Mouse (Mus musculus) limb, embryonic 14.5 days (tissue): ENCODE measurements around the gene Efr3b. TPM values are rescaled to one million over a fixed set of nuclear protein-coding genes. Genes with fewer than 3 reads are reported as not detected.

Experiments used
- ATAC-seq: fragments of 200-750 bp; cut with Nextera tagmentation; 2 replicates; pipeline ENCODE4 v1.8.0; 2017; ENCODE audit warnings: low read depth, moderate number of reproducible peaks, moderate TSS enrichment; ENCODE audit not compliant: low FRiP score
- DNase-seq: peaks from one replicate; pipeline ENCODE4 v3.0.0-alpha.2; 2015; ENCODE audit warnings: low spot score
- H3K27ac ChIP-seq: fragments of 300-500 bp; sonication (generic); replicated peaks from 2 replicates; pipeline ENCODE4 v1.5.1; 2014; ENCODE audit warnings: low read depth, mild to moderate bottlenecking, low read length, moderate library complexity, mixed read lengths
- H3K27me3 ChIP-seq: fragments of 300-500 bp; sonication (generic); 2 replicates; pipeline ENCODE4 v1.6.1; 2014; ENCODE audit warnings: low read length, mixed read lengths; ENCODE audit not compliant: control insufficient read depth, insufficient read depth
- H3K36me3 ChIP-seq: fragments of 300-500 bp; sonication (generic); 2 replicates; pipeline ENCODE4 v1.6.1; 2014; ENCODE audit warnings: mild to moderate bottlenecking, low read length, moderate library complexity, mixed read lengths; ENCODE audit not compliant: control insufficient read depth, insufficient read depth
- H3K4me1 ChIP-seq: fragments of 300-500 bp; sonication (generic); 2 replicates; pipeline ENCODE4 v1.6.1; 2014; ENCODE audit warnings: antibody characterized with exemption, low read length, mixed read lengths; ENCODE audit not compliant: control insufficient read depth, insufficient read depth
- H3K4me2 ChIP-seq: fragments of 300-500 bp; sonication (generic); replicated peaks from 2 replicates; pipeline ENCODE4 v1.6.1; 2014; ENCODE audit warnings: low read depth, mild to moderate bottlenecking, low read length, moderate library complexity; ENCODE audit not compliant: severe bottlenecking
- H3K4me3 ChIP-seq: fragments of 300-500 bp; sonication (generic); replicated peaks from 2 replicates; pipeline ENCODE4 v1.5.1; 2014; ENCODE audit warnings: low read length
- H3K9ac ChIP-seq: fragments of 300-500 bp; sonication (generic); 2 replicates; pipeline ENCODE4 v1.6.1; 2014; ENCODE audit warnings: mild to moderate bottlenecking, low read depth, low read length, moderate library complexity; ENCODE audit not compliant: severe bottlenecking
- H3K9me3 ChIP-seq: fragments of 300-500 bp; sonication (generic); 2 replicates; pipeline ENCODE4 v1.6.1; 2016; ENCODE audit warnings: low read length; ENCODE audit not compliant: control insufficient read depth
- POLR2A ChIP-seq: fragments of 200-500 bp; IDR thresholded peaks from 2 replicates; pipeline ENCODE4 v1.8.0; 2012; ENCODE audit warnings: inconsistent platforms, mild to moderate bottlenecking, moderate library complexity, borderline replicate concordance; ENCODE audit not compliant: insufficient read depth, insufficient read length; ENCODE audit errors: extremely low read depth
- WGBS: fragments of 180-500 bp; shearing (Covaris S2); extraction: QIAGEN DNeasy Blood & Tissue Kit; methylation state at CpG from one replicate; pipeline ENCODE4 v1.1.7; 2014; 5-methylcytosine and 5-hydroxymethylcytosine counted together
- polyA plus RNA-seq, 2 experiments: library from polyadenylated mRNA; depleted of rRNA in 1 of 2; stranded (reverse) in 1 of 2; unstranded in 1 of 2; fragments of >200 nt; fragmentation: Nextera tagmentation in 1 of 2; extraction: Ambion mirVana in 1 of 2; gene quantifications; 2 replicates each; pipeline versions ENCODE4 v1.2.1 to v1.2.3; 2012 to 2014

The Efr3b gene
- polyA plus RNA-seq, 2 experiments = 3.5 to 6.2 TPM

DNA sequence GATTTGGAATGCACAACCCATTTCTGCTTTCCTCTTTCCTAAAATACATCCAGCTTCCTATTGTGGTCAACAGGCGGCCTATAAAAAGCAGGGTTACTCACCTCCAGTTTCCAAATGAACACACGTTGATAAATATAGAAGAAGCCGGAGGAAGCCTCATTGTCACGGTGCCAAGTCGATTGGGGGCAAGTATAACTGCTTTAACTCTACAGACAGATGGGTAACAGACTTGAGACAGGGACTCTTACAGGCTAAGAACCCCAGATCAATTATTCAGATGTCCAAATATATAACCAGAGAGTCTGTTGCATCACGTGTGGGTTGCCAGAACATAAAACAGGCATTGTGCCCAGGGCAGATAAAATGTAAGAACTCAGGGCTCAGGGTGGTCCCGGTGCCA is 15.9 kb downstream of the Efr3b start:
- Histone ChIP-seq H3K27ac (no peak overlapping the region), H3K9ac (no peak overlapping the region), H3K9me3 (no peaks in the 10 kb centered on the region), H3K4me2 (no peak overlapping the region), H3K4me1 (no peaks in the 10 kb centered on the region), H3K27me3 (no peaks in the 10 kb centered on the region), H3K36me3 (no peaks in the 10 kb centered on the region), H3K4me3 (no peak overlapping the region)
- WGBS = 66% methylated on average over 7 of the region's 7 CpGs
- no peak for ATAC-seq
- no peak for TF ChIP-seq POLR2A
- DNase-seq = no peak

DNA sequence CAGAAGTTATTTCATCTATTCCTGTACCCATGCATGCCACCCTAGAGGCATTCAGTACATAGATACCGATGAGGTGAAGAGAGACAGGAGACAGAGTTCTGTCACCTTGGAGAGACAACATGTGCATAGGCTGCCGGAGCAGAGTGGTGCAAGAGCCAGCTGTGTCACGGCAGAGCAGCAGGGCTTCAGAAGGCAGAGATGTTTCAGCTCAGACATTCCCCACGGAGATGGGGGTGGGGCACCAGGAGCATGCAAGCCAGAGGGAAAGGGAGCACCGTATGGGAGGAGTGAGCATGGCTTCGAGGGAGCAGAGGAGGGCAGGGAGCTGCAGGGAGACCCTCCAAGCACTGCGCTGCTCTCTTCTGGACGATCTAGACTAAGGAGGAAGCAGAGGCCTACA is 18.2 kb downstream of the Efr3b start:
- ATAC-seq (no peak), DNase-seq (no peak)
- Histone ChIP-seq H3K9me3 (no peaks in the 10 kb centered on the region), H3K4me1 (no peaks in the 10 kb centered on the region), H3K36me3 (no peaks in the 10 kb centered on the region), H3K27ac (no peak overlapping the region), H3K4me2 (no peak overlapping the region), H3K27me3 (no peaks in the 10 kb centered on the region), H3K4me3 (no peak overlapping the region), H3K9ac (no peak overlapping the region)
- no peak for TF ChIP-seq POLR2A
- WGBS = 42% methylated on average over 8 of the region's 8 CpGs

DNA sequence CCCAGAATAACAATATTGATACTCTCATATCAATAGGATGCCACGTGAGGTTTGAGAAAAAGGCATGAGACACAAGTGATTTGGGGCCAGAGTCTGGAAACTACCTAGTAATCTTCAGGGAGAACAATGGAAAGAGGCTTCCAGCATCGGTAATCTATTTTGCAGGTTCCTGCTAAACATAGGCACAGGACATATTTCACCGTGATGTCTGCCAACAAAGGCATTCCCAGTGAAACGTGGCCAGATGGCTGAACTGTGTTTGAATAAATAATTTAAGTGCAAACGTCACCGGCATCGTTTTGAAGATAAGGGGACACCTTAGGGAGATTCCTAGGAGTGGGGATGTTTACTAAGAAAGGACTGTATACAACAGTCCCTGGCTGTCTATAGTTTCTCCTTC is 22.4 kb downstream of the Efr3b start:
- no peak for DNase-seq
- ATAC-seq = no peak
- Histone ChIP-seq H3K4me1 (no peaks in the 10 kb centered on the region), H3K36me3 (no peaks in the 10 kb centered on the region), H3K4me3 (no peak overlapping the region), H3K27me3 (no peaks in the 10 kb centered on the region), H3K9ac (no peak overlapping the region), H3K27ac (no peak overlapping the region), H3K9me3 (no peaks in the 10 kb centered on the region), H3K4me2 (no peak overlapping the region)
- TF ChIP-seq POLR2A = no peak
- WGBS = 67% methylated on average over 7 of the region's 7 CpGs

- H3K27ac ChIP-seq = no peak overlapping the region
- H3K4me1 ChIP-seq = no peaks in the 10 kb centered on the region
- H3K36me3 ChIP-seq = no peaks in the 10 kb centered on the region
- TF ChIP-seq POLR2A = no peak
- DNase-seq (no peak), ATAC-seq (no peak)
- H3K9me3 ChIP-seq = no peaks in the 10 kb centered on the region
- H3K4me3 ChIP-seq = no peak overlapping the region
- H3K4me2 ChIP-seq = no peak overlapping the region
- 72% methylated on average over 4 of the region's 4 CpGs for WGBS
- H3K27me3 ChIP-seq = no peaks in the 10 kb centered on the region
- no peak overlapping the region for H3K9ac ChIP-seq
Measured at GRCm38 (mm10) chr12:4015741-4016140, 23.0 kb downstream of the Efr3b start.

DNA sequence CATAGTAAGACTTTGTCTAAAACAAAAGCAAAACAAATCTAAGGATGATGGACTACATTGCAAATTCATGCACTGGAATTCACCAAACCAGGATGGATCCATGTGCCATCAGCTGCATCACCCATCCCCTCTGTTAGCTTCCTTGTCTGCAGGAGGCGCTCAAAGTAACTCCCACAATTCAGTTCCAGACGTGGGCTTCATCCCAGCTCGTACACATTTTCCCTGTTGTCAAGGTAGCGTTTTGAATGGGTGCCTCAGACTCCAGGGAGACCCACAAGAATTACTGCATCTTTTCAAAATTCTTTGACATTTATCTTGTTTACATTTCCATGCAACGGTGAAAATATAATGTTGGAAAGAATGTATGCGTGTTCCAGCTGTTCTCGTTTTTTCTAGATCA is 23.5 kb downstream of the Efr3b start:
- WGBS = 72% methylated on average over 7 of the region's 7 CpGs

DNA sequence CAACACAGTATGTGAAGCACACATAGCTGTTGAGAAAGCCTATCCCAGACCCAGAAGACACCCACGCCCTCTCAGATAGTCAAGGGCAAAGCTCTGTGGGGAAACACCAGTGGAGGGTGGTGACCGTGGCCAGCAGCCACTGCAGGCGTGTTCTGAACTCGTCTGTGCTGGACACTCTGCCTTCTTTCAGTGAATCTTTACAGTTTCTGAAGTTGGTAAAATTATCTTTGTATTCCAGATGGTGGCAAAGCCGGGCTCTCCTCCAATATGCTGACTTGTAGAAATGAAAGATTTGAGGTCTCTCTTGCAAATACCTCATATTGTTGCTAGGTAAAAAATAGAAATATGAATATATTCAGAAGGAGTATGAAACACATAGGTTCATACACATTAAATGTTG is 27.0 kb downstream of the Efr3b start:
- H3K27me3 ChIP-seq = no peaks in the 10 kb centered on the region
- WGBS = 84% methylated on average over 5 of the region's 5 CpGs
- no peak overlapping the region for H3K4me3 ChIP-seq
- peaks cover 7% of the 10 kb centered on the region for H3K4me1 ChIP-seq
- DNase-seq = no peak
- no peaks in the 10 kb centered on the region for H3K36me3 ChIP-seq
- no peak overlapping the region for H3K9ac ChIP-seq
- no peak for TF ChIP-seq POLR2A
- ATAC-seq = no peak
- H3K4me2 ChIP-seq = no peak overlapping the region
- no peak overlapping the region for H3K27ac ChIP-seq
- H3K9me3 ChIP-seq = no peaks in the 10 kb centered on the region

More for the DNA sequence above, 23.5 kb downstream of the Efr3b start:
- no peak for TF ChIP-seq POLR2A
- H3K4me2 ChIP-seq = no peak overlapping the region
- H3K27ac ChIP-seq = no peak overlapping the region
- H3K9ac ChIP-seq = no peak overlapping the region
- no peaks in the 10 kb centered on the region for H3K4me1 ChIP-seq
- no peaks in the 10 kb centered on the region for H3K9me3 ChIP-seq
- H3K27me3 ChIP-seq = no peaks in the 10 kb centered on the region
- no peaks in the 10 kb centered on the region for H3K36me3 ChIP-seq
- H3K4me3 ChIP-seq = no peak overlapping the region
- no peak for DNase-seq
- no peak for ATAC-seq
